Mouse (Mus musculus) E14TG2a.4 (cell line): Measurements from ENCODE around the gene Phkg1.

Experiments
- CTCF ChIP-seq: conservative IDR thresholded peaks from 2 replicates; pipeline ENCODE4 v1.5.1; 2014; ENCODE audit warnings: low read length
- POU5F1 ChIP-seq: IDR thresholded peaks from 2 replicates; pipeline ENCODE4 v1.6.1; 2014; ENCODE audit warnings: low read length, borderline replicate concordance

GRCm38 (mm10) chr5:129895198-129896088 is 2.9 kb downstream of the Phkg1 start, which contains the start of gene Zbed5:
- no peak for TF ChIP-seq CTCF
- no peak for TF ChIP-seq POU5F1
